Mouse (Mus musculus) testis, adult 2 months (tissue): ENCODE data around the gene Gm17622. TPM values are rescaled to one million over a fixed set of nuclear protein-coding genes. Genes with fewer than 3 reads are reported as not detected.

Experiments
- H3K27ac ChIP-seq: fragments of 200-500 bp; 2 replicates; pipeline ENCODE4 v1.5.1; 2012; ENCODE audit warnings: low read depth, low read length; ENCODE audit not compliant: control insufficient read depth, insufficient read depth
- H3K27me3 ChIP-seq: fragments of 200-500 bp; 2 replicates; pipeline ENCODE4 v1.6.1; 2012; ENCODE audit warnings: mild to moderate bottlenecking, low read length, moderate library complexity; ENCODE audit not compliant: control insufficient read depth, insufficient read depth
- H3K36me3 ChIP-seq: fragments of 200-500 bp; 2 replicates; pipeline ENCODE4 v1.6.1; 2012; ENCODE audit warnings: mild to moderate bottlenecking, low read length; ENCODE audit not compliant: control insufficient read depth, insufficient read depth
- H3K4me1 ChIP-seq: fragments of 200-500 bp; 2 replicates; pipeline ENCODE4 v1.6.1; 2012; ENCODE audit warnings: low read length; ENCODE audit not compliant: control insufficient read depth, insufficient read depth
- H3K4me3 ChIP-seq: fragments of 200-500 bp; 2 replicates; pipeline ENCODE4 v1.5.1; 2012; ENCODE audit warnings: low read depth, mild to moderate bottlenecking, low read length, moderate library complexity, mixed read lengths; ENCODE audit not compliant: control insufficient read depth
- CTCF ChIP-seq: fragments of 200-500 bp; IDR thresholded peaks from 2 replicates; pipeline ENCODE4 v1.5.1; 2012; ENCODE audit warnings: low read depth, mild to moderate bottlenecking, inconsistent platforms, low read length, moderate library complexity; ENCODE audit not compliant: control insufficient read depth, insufficient read depth, insufficient replicate concordance
- POLR2A ChIP-seq: fragments of 200-500 bp; IDR thresholded peaks from 2 replicates; pipeline ENCODE4 v1.6.1; 2012; ENCODE audit warnings: low read depth, mild to moderate bottlenecking, inconsistent platforms, low read length, moderate library complexity; ENCODE audit not compliant: control insufficient read depth
- polyA plus RNA-seq: library from polyadenylated mRNA; depleted of rRNA; stranded (reverse); fragments of >200 nt; gene quantifications from 2 replicates; pipeline ENCODE4 v1.2.3, GENCODE M21; 2012

Gene Gm17622
- polyA plus RNA-seq, 1 experiment = not detected

DNA sequence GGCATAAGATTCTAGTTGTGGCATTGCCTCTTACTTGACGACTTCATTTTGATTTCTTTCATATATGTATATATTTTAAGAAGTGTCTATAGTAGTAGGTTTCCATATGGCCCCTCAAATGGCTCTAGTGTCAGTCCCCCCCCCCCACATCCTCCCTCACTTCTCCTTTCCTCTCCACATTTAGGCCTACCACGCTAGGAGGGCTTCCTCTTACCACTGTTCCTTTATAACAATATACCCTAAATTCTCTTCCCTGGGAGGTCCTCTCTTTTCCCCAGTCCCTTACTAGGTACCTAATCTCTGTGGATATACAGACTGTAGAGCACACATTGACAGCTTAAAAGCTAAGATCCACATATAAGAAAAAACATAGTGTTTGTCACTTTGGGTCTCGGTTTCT is 30.8 kb downstream of the Gm17622 start:
- Histone ChIP-seq H3K27me3 (no peaks in the 10 kb centered on the region), H3K4me1 (no peaks in the 10 kb centered on the region), H3K4me3 (no peak overlapping the region), H3K27ac (no peak overlapping the region), H3K36me3 (no peaks in the 10 kb centered on the region)
- TF ChIP-seq POLR2A (no peak), CTCF (no peak)

GRCm38 (mm10) chr13:96527022-96527421 is 36.5 kb downstream of the Gm17622 start:
- Histone ChIP-seq H3K36me3 (no peaks in the 10 kb centered on the region), H3K27me3 (no peaks in the 10 kb centered on the region), H3K27ac (no peak overlapping the region), H3K4me3 (no peak overlapping the region), H3K4me1 (peaks cover 12% of the 10 kb centered on the region)
- TF ChIP-seq CTCF = no peak

DNA sequence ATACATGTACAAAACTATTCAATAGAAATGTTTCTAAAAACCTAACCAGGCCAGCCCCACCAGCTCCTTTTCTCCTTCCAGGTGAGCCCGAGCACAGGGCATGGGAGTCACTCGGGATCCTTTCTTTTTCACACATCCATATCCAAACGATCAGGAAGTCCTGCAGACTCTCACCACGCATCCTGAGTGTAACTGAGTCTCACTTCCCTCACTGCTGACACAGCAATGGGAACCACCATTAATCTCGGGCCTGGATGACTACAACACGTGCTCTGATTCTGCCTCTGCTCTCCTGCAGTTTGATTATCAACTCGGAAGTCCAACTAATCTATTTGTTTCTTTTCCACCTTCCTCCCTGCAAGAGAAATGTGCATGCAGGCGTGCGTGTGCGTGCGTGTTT is 37.3 kb downstream of the Gm17622 start:
- Histone ChIP-seq H3K27ac (no peak overlapping the region), H3K27me3 (no peaks in the 10 kb centered on the region), H3K4me3 (peak overlapping the region; percentile 41), H3K36me3 (no peaks in the 10 kb centered on the region), H3K4me1 (peaks cover 15% of the 10 kb centered on the region)
- TF ChIP-seq POLR2A (no peak), CTCF (no peak)

DNA sequence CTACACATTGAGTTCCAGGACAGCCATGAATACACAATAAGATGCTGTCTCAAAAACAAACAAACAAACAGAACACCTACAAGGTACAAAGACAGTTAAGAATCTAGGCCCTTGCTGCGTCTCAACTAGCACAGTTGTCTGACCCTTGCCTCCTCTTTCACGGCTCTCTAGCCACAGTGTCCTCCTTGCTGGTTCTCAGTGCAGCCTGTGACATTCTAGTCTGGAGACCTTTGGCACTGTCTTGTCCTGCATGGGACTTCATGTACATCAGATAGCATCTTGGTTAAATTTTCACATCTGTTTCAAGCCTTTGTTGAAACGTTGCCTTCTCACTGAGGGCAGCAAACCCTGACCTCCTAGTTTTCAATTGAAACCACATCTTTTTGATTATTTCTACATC is 38.2 kb downstream of the Gm17622 start:
- Histone ChIP-seq H3K4me1 (peaks cover 15% of the 10 kb centered on the region), H3K4me3 (no peak overlapping the region), H3K27me3 (no peaks in the 10 kb centered on the region), H3K27ac (no peak overlapping the region), H3K36me3 (no peaks in the 10 kb centered on the region)
- TF ChIP-seq CTCF = no peak
- no peak for TF ChIP-seq POLR2A

DNA sequence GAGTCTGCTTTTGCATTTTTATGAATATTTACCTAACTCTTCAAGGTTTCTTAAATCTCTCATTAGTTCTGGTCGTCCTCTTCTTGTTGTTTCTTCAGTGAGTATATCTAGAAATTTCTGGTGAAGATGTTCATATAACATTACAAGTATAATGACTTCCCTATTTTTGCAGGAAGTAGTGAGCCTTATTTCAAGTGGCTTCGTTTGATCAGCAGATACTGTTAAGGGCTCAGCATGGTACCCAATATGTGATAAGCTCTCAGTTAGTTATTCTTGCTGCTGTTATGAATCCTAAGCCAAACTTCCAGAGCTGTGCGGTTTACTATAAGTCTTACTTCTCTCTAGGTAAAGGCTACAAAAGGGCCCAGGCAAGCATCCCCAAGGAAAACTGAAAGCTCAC is 39.0 kb downstream of the Gm17622 start:
- Histone ChIP-seq H3K27me3 (no peaks in the 10 kb centered on the region), H3K36me3 (no peaks in the 10 kb centered on the region), H3K27ac (no peak overlapping the region), H3K4me3 (no peak overlapping the region), H3K4me1 (peaks cover 15% of the 10 kb centered on the region)
- TF ChIP-seq POLR2A (no peak), CTCF (no peak)

GRCm38 (mm10) chr13:96530064-96530463 is 39.5 kb downstream of the Gm17622 start:
- Histone ChIP-seq H3K27ac (no peak overlapping the region), H3K4me1 (peaks cover 15% of the 10 kb centered on the region), H3K36me3 (no peaks in the 10 kb centered on the region), H3K4me3 (no peak overlapping the region), H3K27me3 (no peaks in the 10 kb centered on the region)
- TF ChIP-seq CTCF (no peak), POLR2A (no peak)

DNA sequence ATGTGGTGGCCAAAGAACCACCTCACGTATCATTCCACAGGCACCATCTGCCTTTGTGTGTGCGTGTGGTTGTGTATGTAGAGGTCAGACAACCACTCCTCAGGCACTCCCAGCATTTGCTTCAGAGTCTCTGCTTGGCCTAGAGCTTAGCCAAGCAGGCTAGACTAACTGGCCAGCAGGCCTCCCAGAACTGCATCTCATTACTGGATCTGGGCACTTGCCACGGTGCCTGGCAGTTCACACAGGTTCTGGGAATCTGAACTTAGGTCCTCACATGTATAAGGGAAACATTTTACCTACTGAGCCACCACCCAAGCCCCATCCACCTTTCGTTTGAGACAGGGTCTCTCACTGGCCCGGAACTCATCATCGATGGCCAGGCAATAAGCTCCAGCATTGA is 41.6 kb downstream of the Gm17622 start:
- Histone ChIP-seq H3K36me3 (no peaks in the 10 kb centered on the region), H3K27me3 (no peaks in the 10 kb centered on the region), H3K4me3 (no peak overlapping the region), H3K27ac (peak overlapping the region; percentile 78), H3K4me1 (peaks cover 15% of the 10 kb centered on the region)
- TF ChIP-seq POLR2A (no peak), CTCF (no peak)

DNA sequence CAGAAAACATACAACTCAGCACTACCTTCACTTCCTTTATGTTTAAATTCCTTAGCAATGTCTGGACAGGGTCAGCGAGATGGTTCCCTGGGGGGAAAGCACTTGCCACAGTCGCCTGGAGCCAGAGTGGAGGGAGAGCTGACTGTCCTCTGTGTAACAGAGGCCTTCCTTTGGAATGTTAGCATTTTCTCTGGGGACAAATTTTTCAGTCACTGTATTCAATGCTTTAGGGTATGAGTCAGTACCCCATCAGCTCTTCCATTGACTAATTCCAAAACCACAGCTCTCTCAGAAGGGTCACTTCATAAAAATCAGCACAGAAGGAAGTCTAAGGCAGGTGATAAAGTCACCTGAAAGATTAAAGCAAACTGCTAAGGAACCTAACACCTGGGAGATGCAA is 43.2 kb downstream of the Gm17622 start:
- Histone ChIP-seq H3K4me1 (peaks cover 6% of the 10 kb centered on the region), H3K4me3 (no peak overlapping the region), H3K36me3 (no peaks in the 10 kb centered on the region), H3K27ac (no peak overlapping the region), H3K27me3 (no peaks in the 10 kb centered on the region)
- TF ChIP-seq POLR2A = no peak
- no peak for TF ChIP-seq CTCF
